Mouse (Mus musculus) intestine, embryonic 15.5 days (tissue): Measurements from ENCODE around the gene Eipr1. TPM values are rescaled to one million over a fixed set of nuclear protein-coding genes. Genes with fewer than 3 reads are reported as not detected.
"Not testable (repeated sequence)": the region's sequence is repeated elsewhere in the genome, so short reads cannot be mapped to it uniquely, and the experiment has no call there.

Experiments
- ATAC-seq: fragments of 200-750 bp; cut with Nextera tagmentation; 2 replicates; pipeline ENCODE4 v1.8.0; 2017; ENCODE audit warnings: moderate TSS enrichment, moderate library complexity
- H3K27ac ChIP-seq: fragments of 300-500 bp; sonication (generic); 2 replicates; pipeline ENCODE4 v1.5.1; 2015; ENCODE audit warnings: mild to moderate bottlenecking, inconsistent platforms
- H3K27me3 ChIP-seq: fragments of 300-500 bp; sonication (generic); replicated peaks from 2 replicates; pipeline ENCODE4 v1.6.1; 2015; ENCODE audit warnings: inconsistent platforms
- H3K36me3 ChIP-seq: fragments of 300-500 bp; sonication (generic); 2 replicates; pipeline ENCODE4 v1.6.1; 2015; ENCODE audit warnings: inconsistent platforms
- H3K4me1 ChIP-seq: fragments of 300-500 bp; sonication (generic); replicated peaks from 2 replicates; pipeline ENCODE4 v1.6.1; 2015; ENCODE audit warnings: inconsistent platforms
- H3K4me2 ChIP-seq: fragments of 300-500 bp; sonication (generic); replicated peaks from 2 replicates; pipeline ENCODE4 v1.6.1; 2015; ENCODE audit warnings: mild to moderate bottlenecking, inconsistent platforms
- H3K4me3 ChIP-seq: fragments of 300-500 bp; sonication (generic); replicated peaks from 2 replicates; pipeline ENCODE4 v1.5.1; 2015; ENCODE audit warnings: inconsistent platforms
- H3K9ac ChIP-seq: fragments of 300-500 bp; sonication (generic); 2 replicates; pipeline ENCODE4 v1.6.1; 2015; ENCODE audit warnings: inconsistent platforms
- H3K9me3 ChIP-seq: fragments of 300-500 bp; sonication (generic); 2 replicates; pipeline ENCODE4 v1.6.1; 2016; ENCODE audit warnings: inconsistent platforms
- WGBS: fragments of 180-500 bp; shearing (Covaris S2); methylation state at CpG from one replicate; pipeline ENCODE4 v1.1.7; 2015; 5-methylcytosine and 5-hydroxymethylcytosine counted together
- polyA plus RNA-seq: library from polyadenylated mRNA; unstranded; fragments of >200 nt; fragmentation: Nextera tagmentation; extraction: Ambion mirVana; gene quantifications from 2 replicates; pipeline ENCODE4 v1.2.1, GENCODE M21; 2015

Gene Eipr1
- polyA plus RNA-seq, 1 experiment from 2014 or later, result 27.3 TPM

- no peak overlapping the region for H3K27ac ChIP-seq
- no peak overlapping the region for H3K4me3 ChIP-seq
- H3K27me3 ChIP-seq, result no peaks in the 10 kb centered on the region
- ATAC-seq, result no peak
- no peak overlapping the region for H3K4me2 ChIP-seq
- no peak overlapping the region for H3K9ac ChIP-seq
- H3K4me1 ChIP-seq, result no peaks in the 10 kb centered on the region; the same call in 1 of the 2 replicates
- H3K9me3 ChIP-seq, result no peaks in the 10 kb centered on the region
- H3K36me3 ChIP-seq, result no peaks in the 10 kb centered on the region
- WGBS, result 76% methylated on average over 6 of the region's 6 CpGs
Measured at GRCm38 (mm10) chr12:28905486-28905885, 153.9 kb downstream of the Eipr1 start.

GRCm38 (mm10) chr12:28906016-28906415 is 154.4 kb downstream of the Eipr1 start:
- no peak for ATAC-seq
- Histone ChIP-seq H3K4me1 (no peaks in the 10 kb centered on the region; the same call in 1 of the 2 replicates), H3K36me3 (no peaks in the 10 kb centered on the region), H3K9me3 (no peaks in the 10 kb centered on the region), H3K27ac (no peak overlapping the region), H3K4me3 (no peak overlapping the region), H3K27me3 (no peaks in the 10 kb centered on the region), H3K4me2 (no peak overlapping the region), H3K9ac (no peak overlapping the region)
- 88% methylated on average over 1 of the region's 1 CpGs for WGBS

GRCm38 (mm10) chr12:28906809-28907297 is 155.2 kb downstream of the Eipr1 start:
- ATAC-seq, result peak; percentile 51

GRCm38 (mm10) chr12:28907814-28908213 is 156.2 kb downstream of the Eipr1 start:
- Histone ChIP-seq H3K4me1 (no peaks in the 10 kb centered on the region; the same call in 1 of the 2 replicates), H3K36me3 (no peaks in the 10 kb centered on the region), H3K27ac (no peak overlapping the region), H3K9me3 (no peaks in the 10 kb centered on the region), H3K27me3 (no peaks in the 10 kb centered on the region), H3K4me2 (no peak overlapping the region), H3K4me3 (no peak overlapping the region), H3K9ac (no peak overlapping the region)
- 30% methylated on average over 9 of the region's 9 CpGs for WGBS
- ATAC-seq, result no peak

More at GRCm38 (mm10) chr12:28906809-28907297, 155.2 kb downstream of the Eipr1 start:
- Histone ChIP-seq H3K4me1 (no peaks in the 10 kb centered on the region; the same call in 1 of the 2 replicates), H3K4me2 (0 out of 2 replicates have a peak overlapping the region, but pooled peaks have one; percentile 22), H3K36me3 (no peaks in the 10 kb centered on the region), H3K9me3 (no peaks in the 10 kb centered on the region), H3K27ac (0 out of 2 replicates have a peak overlapping the region, but pooled peaks have one; percentile 36), H3K27me3 (no peaks in the 10 kb centered on the region), H3K9ac (no peak overlapping the region), H3K4me3 (no peak overlapping the region)
- 11% methylated on average over 7 of the region's 7 CpGs for WGBS

- no peak overlapping the region for H3K4me3 ChIP-seq
- H3K27ac ChIP-seq, result no peak overlapping the region
- no peaks in the 10 kb centered on the region for H3K9me3 ChIP-seq
- no peaks in the 10 kb centered on the region for H3K36me3 ChIP-seq
- H3K27me3 ChIP-seq, result no peaks in the 10 kb centered on the region
- H3K4me2 ChIP-seq, result no peak overlapping the region
- WGBS, result 91% methylated on average over 5 of the region's 5 CpGs
- no peak overlapping the region for H3K9ac ChIP-seq
- no peak for ATAC-seq
- H3K4me1 ChIP-seq, result no peaks in the 10 kb centered on the region; the same call in 1 of the 2 replicates
Measured at GRCm38 (mm10) chr12:28909851-28910250, 158.2 kb downstream of the Eipr1 start.

- no peak for ATAC-seq
- 54% methylated on average over 8 of the region's 8 CpGs for WGBS
Measured at GRCm38 (mm10) chr12:28910568-28910967, 159.0 kb downstream of the Eipr1 start.

GRCm38 (mm10) chr12:28912351-28912936 is 160.8 kb downstream of the Eipr1 start:
- no peak overlapping the region for H3K4me2 ChIP-seq
- 54% methylated on average over 18 of the region's 18 CpGs for WGBS
- no peaks in the 10 kb centered on the region; the same call in 1 of the 2 replicates for H3K4me1 ChIP-seq
- H3K9me3 ChIP-seq, result no peaks in the 10 kb centered on the region
- H3K36me3 ChIP-seq, result no peaks in the 10 kb centered on the region
- H3K9ac ChIP-seq, result no peak overlapping the region
- H3K4me3 ChIP-seq, result no peak overlapping the region
- no peaks in the 10 kb centered on the region for H3K27me3 ChIP-seq
- no peak overlapping the region for H3K27ac ChIP-seq
- ATAC-seq, result no peak

More at GRCm38 (mm10) chr12:28910568-28910967, 159.0 kb downstream of the Eipr1 start:
- H3K27ac ChIP-seq, result no peak overlapping the region
- H3K9ac ChIP-seq, result no peak overlapping the region
- H3K4me2 ChIP-seq, result no peak overlapping the region
- no peak overlapping the region for H3K4me3 ChIP-seq
- H3K27me3 ChIP-seq, result no peaks in the 10 kb centered on the region
- no peaks in the 10 kb centered on the region for H3K36me3 ChIP-seq
- no peaks in the 10 kb centered on the region; the same call in 1 of the 2 replicates for H3K4me1 ChIP-seq
- no peaks in the 10 kb centered on the region for H3K9me3 ChIP-seq

- H3K27ac ChIP-seq, result no peak overlapping the region
- WGBS, result 45% methylated on average over 3 of the region's 3 CpGs
- H3K36me3 ChIP-seq, result no peaks in the 10 kb centered on the region
- H3K4me1 ChIP-seq, result no peaks in the 10 kb centered on the region
- ATAC-seq, result no peak
- no peaks in the 10 kb centered on the region for H3K27me3 ChIP-seq
- no peak overlapping the region for H3K4me3 ChIP-seq
- no peak overlapping the region for H3K9ac ChIP-seq
- no peaks in the 10 kb centered on the region for H3K9me3 ChIP-seq
- no peak overlapping the region for H3K4me2 ChIP-seq
Measured at GRCm38 (mm10) chr12:28913099-28913498, 161.5 kb downstream of the Eipr1 start.

- not testable (repeated sequence) for H3K36me3 ChIP-seq, H3K9me3 ChIP-seq, H3K4me1 ChIP-seq, ATAC-seq, H3K9ac ChIP-seq, H3K4me2 ChIP-seq, H3K4me3 ChIP-seq, H3K27ac ChIP-seq, H3K27me3 ChIP-seq
- WGBS, result 91% methylated on average over 1 of the region's 1 CpGs
Measured at GRCm38 (mm10) chr12:28914056-28914455, 162.5 kb downstream of the Eipr1 start.

Other genes starting within 250 kb of the Eipr1 start
- gene Dcdc2c, start 199.4 kb upstream of the Eipr1 start, polyA plus RNA-seq, result not detected in 2 replicates
- not detected in 2 replicates for gene Allc, start 169.3 kb upstream of the Eipr1 start, polyA plus RNA-seq
- gene Colec11, start 128.4 kb upstream of the Eipr1 start, polyA plus RNA-seq, result 1.6 and 1.8 TPM in 2 replicates
- 676 and 798 TPM in 2 replicates for gene Rps7, start 115.8 kb upstream of the Eipr1 start, polyA plus RNA-seq
- gene Rnaseh1, start 102.2 kb upstream of the Eipr1 start, polyA plus RNA-seq, result 26.1 and 27.9 TPM in 2 replicates
- gene Adi1, start 76.6 kb upstream of the Eipr1 start, polyA plus RNA-seq, result 89.4 and 92.1 TPM in 2 replicates
- 34.6 and 34.9 TPM in 2 replicates for gene Trappc12, start 1.3 kb upstream of the Eipr1 start, polyA plus RNA-seq